Mouse (Mus musculus): ENCODE data around the gene Fbxl14. TPM values are rescaled to one million over a fixed set of nuclear protein-coding genes. Genes with fewer than 3 reads are reported as not detected.

The Fbxl14 gene
- total RNA-seq, 1 experiment = 44.1 TPM

DNA sequence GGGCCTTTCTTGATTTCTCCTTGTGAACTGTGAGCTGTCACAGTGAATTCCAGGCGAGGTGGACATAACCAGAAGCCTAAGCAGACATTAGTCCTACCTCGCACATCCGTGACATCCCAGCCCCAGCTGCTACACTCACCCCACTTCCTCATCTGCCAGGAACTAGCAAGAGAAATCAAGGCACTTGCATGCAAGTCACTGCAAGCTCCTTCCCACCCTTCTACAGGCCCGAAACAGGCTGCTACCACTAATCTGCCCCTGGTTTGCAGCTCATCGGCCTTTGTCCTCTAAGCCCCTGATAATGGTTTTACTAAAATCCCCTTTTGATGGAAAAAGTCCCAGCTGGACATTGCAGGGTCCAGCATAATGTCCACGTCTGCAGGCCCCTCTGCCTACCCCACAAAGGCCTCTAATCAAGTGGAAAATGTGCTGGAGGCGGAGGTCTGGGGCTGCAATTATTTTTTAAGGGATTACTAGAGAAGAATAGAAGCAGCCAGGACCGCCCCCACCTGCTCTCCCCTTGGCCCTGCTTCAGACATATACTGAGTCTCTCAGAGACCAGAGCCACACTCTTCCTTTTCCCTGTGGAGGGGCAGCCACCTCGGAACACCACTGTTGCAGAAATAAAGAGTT lies 12.6 kb downstream of the Fbxl14 start:
- no peak overlapping the region for H3K27ac ChIP-seq (ENCODE audit: insufficient read depth, low read depth, low read length, poor library complexity, severe bottlenecking)

DNA sequence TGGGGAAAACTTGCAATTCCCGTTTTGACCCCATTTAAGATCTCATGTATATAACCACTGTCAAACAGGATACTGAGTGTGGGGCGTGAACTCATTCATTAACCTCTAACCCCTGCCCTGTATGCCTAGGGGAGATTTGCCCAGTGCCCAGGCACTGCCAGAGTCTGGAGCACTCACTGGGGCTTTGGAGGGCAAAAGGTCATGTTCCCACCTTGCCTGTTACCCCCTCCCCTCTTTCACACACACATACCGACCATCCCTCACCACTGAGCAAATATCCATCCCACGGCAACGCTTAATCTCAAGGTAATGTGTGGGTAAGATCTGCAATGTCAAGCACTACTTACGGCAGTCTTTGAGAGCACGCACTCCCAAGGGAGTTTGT lies 13.2 kb downstream of the Fbxl14 start:
- DNase-seq (ENCODE audit: low read depth, low spot score) = no peak
- Histone ChIP-seq H3K9ac (ENCODE audit: insufficient read depth, low read depth, low read length, poor library complexity, severe bottlenecking) (no peak overlapping the region), H3K9me3 (ENCODE audit: control insufficient read depth, insufficient read depth, low read depth, low read length) (no peaks in the 10 kb centered on the region), H3K27ac (ENCODE audit: insufficient read depth, low read depth, low read length, poor library complexity, severe bottlenecking) (no peak overlapping the region), H3K4me1 (ENCODE audit: control insufficient read depth in 2 of 2, insufficient read depth in 2 of 2, low read length in 2 of 2, poor library complexity in 1 of 2) (no peaks in the 10 kb centered on the region), H3K4me3 (ENCODE audit: insufficient read depth in 1 of 2, low read depth in 1 of 2, low read length in 2 of 2, poor library complexity in 1 of 2, severe bottlenecking in 1 of 2) (no peak overlapping the region), H3K36me3 (ENCODE audit: control insufficient read depth, insufficient read depth, low read length, poor library complexity, severe bottlenecking) (no peaks in the 10 kb centered on the region)
- in situ Hi-C loops (cut with MboI; ENCODE audit: low sequenced_read_pairs in 2 of 2, unreplicated experiment in 2 of 2) = loop anchor here (25.0 kb wide), 2 partner anchors 420 to 695 kb away; partner anchors contain the start of gene Rad52 (in 2 of the 2)
- no peak for TF ChIP-seq CHD2 (IDR thresholded peaks at IDR 0.05; ENCODE audit: low read depth, low read length)
- no peak for TF ChIP-seq HCFC1 (IDR thresholded peaks at IDR 0.05; ENCODE audit: borderline replicate concordance, insufficient read depth, low read length)
- no peak for TF ChIP-seq ZC3H11A (IDR thresholded peaks at IDR 0.05; ENCODE audit: borderline replicate concordance, low read depth, low read length)
- TF ChIP-seq ZNF384 (IDR thresholded peaks at IDR 0.05; ENCODE audit: low read depth, low read length) = no peak
- no peak for TF ChIP-seq MAFK (IDR thresholded peaks at IDR 0.05; ENCODE audit: insufficient read depth, low read depth, low read length)

More for the DNA sequence above, 12.6 kb downstream of the Fbxl14 start:
- no peak overlapping the region for H3K4me3 ChIP-seq (ENCODE audit: insufficient read depth in 1 of 2, low read depth in 1 of 2, low read length in 2 of 2, poor library complexity in 1 of 2, severe bottlenecking in 1 of 2)
- no peaks in the 10 kb centered on the region for H3K4me1 ChIP-seq (ENCODE audit: control insufficient read depth in 2 of 2, insufficient read depth in 2 of 2, low read length in 2 of 2, poor library complexity in 1 of 2)
- in situ Hi-C loops (cut with MboI; ENCODE audit: low sequenced_read_pairs in 2 of 2, unreplicated experiment in 2 of 2) = loop anchor here (25.0 kb wide), 2 partner anchors 420 to 695 kb away; partner anchors contain the start of gene Rad52 (in 2 of the 2)
- DNase-seq (ENCODE audit: low read depth, low spot score) = no peak
- no peak overlapping the region for H3K9ac ChIP-seq (ENCODE audit: insufficient read depth, low read depth, low read length, poor library complexity, severe bottlenecking)
- no peaks in the 10 kb centered on the region for H3K9me3 ChIP-seq (ENCODE audit: control insufficient read depth, insufficient read depth, low read depth, low read length)
- TF ChIP-seq CHD2 (IDR thresholded peaks at IDR 0.05; ENCODE audit: low read depth, low read length) (no peak), ZNF384 (IDR thresholded peaks at IDR 0.05; ENCODE audit: low read depth, low read length) (no peak), ZC3H11A (IDR thresholded peaks at IDR 0.05; ENCODE audit: borderline replicate concordance, low read depth, low read length) (no peak), HCFC1 (IDR thresholded peaks at IDR 0.05; ENCODE audit: borderline replicate concordance, insufficient read depth, low read length) (no peak), MAFK (IDR thresholded peaks at IDR 0.05; ENCODE audit: insufficient read depth, low read depth, low read length) (no peak)
- H3K36me3 ChIP-seq (ENCODE audit: control insufficient read depth, insufficient read depth, low read length, poor library complexity, severe bottlenecking) = no peaks in the 10 kb centered on the region

DNA sequence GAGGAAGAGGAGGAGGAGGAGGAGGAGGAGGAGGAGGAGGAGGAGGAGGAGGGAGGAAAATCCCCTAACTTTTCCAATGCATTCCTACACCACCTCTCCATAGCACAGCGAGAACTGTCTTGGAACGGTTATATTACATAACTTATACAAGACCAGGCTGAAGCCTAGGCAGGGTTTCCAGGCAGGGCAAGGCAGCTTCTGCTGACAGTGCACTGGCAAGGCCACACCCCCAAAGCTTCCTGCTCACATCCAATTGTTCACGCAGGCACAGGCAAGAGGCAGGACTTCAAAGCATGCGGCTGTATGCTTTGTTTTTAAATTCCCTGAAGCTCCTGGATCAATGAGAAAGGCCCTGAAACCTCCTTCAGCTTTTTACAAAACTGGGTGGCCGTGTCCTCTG lies 19.8 kb downstream of the Fbxl14 start:
- in situ Hi-C loops (cut with MboI; ENCODE audit: low sequenced_read_pairs in 2 of 2, unreplicated experiment in 2 of 2) = loop anchor here (25.0 kb wide), 2 partner anchors 413 to 688 kb away; partner anchors contain the start of gene Rad52 (in 2 of the 2)
- H3K9ac ChIP-seq (ENCODE audit: insufficient read depth, low read depth, low read length, poor library complexity, severe bottlenecking) = no peak overlapping the region
- H3K27ac ChIP-seq (ENCODE audit: insufficient read depth, low read depth, low read length, poor library complexity, severe bottlenecking) = no peak overlapping the region
- H3K9me3 ChIP-seq (ENCODE audit: control insufficient read depth, insufficient read depth, low read depth, low read length) = no peaks in the 10 kb centered on the region
- DNase-seq (ENCODE audit: low read depth, low spot score) = no peak
- no peaks in the 10 kb centered on the region for H3K36me3 ChIP-seq (ENCODE audit: control insufficient read depth, insufficient read depth, low read length, poor library complexity, severe bottlenecking)
- TF ChIP-seq MAFK (IDR thresholded peaks at IDR 0.05; ENCODE audit: insufficient read depth, low read depth, low read length) = peak; percentile 76
- no peak for TF ChIP-seq HCFC1 (IDR thresholded peaks at IDR 0.05; ENCODE audit: borderline replicate concordance, insufficient read depth, low read length)
- no peak overlapping the region for H3K4me3 ChIP-seq (ENCODE audit: insufficient read depth in 1 of 2, low read depth in 1 of 2, low read length in 2 of 2, poor library complexity in 1 of 2, severe bottlenecking in 1 of 2)
- no peaks in the 10 kb centered on the region for H3K4me1 ChIP-seq (ENCODE audit: control insufficient read depth in 2 of 2, insufficient read depth in 2 of 2, low read length in 2 of 2, poor library complexity in 1 of 2)

DNA sequence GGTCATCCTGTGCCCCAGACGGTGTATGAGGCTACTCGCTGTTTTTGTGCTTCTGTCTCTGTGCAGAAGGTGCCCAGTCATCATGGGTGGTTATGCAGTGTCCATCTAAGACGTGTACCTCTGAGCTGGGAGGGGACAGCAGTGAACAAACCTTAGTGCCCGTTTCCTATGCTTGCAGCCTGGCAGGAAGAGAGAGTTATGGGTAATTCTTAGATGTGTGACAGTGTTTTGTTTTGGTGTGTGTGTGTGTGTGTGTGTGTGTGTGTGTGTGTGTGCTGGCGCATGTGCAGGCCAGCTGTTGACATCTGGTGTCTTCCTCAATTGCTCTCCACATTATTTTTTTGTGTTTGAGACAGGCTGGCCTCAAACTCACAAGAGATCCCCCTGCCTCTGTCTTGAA lies 20.6 kb downstream of the Fbxl14 start:
- TF ChIP-seq HCFC1 (IDR thresholded peaks at IDR 0.05; ENCODE audit: borderline replicate concordance, insufficient read depth, low read length) (no peak), CHD2 (IDR thresholded peaks at IDR 0.05; ENCODE audit: low read depth, low read length) (no peak), ZC3H11A (IDR thresholded peaks at IDR 0.05; ENCODE audit: borderline replicate concordance, low read depth, low read length) (no peak), ZNF384 (IDR thresholded peaks at IDR 0.05; ENCODE audit: low read depth, low read length) (no peak), MAFK (IDR thresholded peaks at IDR 0.05; ENCODE audit: insufficient read depth, low read depth, low read length) (no peak)
- Histone ChIP-seq H3K9me3 (ENCODE audit: control insufficient read depth, insufficient read depth, low read depth, low read length) (no peaks in the 10 kb centered on the region), H3K36me3 (ENCODE audit: control insufficient read depth, insufficient read depth, low read length, poor library complexity, severe bottlenecking) (no peaks in the 10 kb centered on the region), H3K9ac (ENCODE audit: insufficient read depth, low read depth, low read length, poor library complexity, severe bottlenecking) (no peak overlapping the region), H3K4me1 (ENCODE audit: control insufficient read depth in 2 of 2, insufficient read depth in 2 of 2, low read length in 2 of 2, poor library complexity in 1 of 2) (no peaks in the 10 kb centered on the region), H3K27ac (ENCODE audit: insufficient read depth, low read depth, low read length, poor library complexity, severe bottlenecking) (no peak overlapping the region), H3K4me3 (ENCODE audit: insufficient read depth in 1 of 2, low read depth in 1 of 2, low read length in 2 of 2, poor library complexity in 1 of 2, severe bottlenecking in 1 of 2) (no peak overlapping the region)
- DNase-seq (ENCODE audit: low read depth, low spot score) = no peak
- in situ Hi-C loops (cut with MboI; ENCODE audit: low sequenced_read_pairs in 2 of 2, unreplicated experiment in 2 of 2) = no loop called here
